Mouse (Mus musculus) lung, embryonic 16.5 days (tissue): ENCODE data around the gene Naip2. TPM values are rescaled to one million over a fixed set of nuclear protein-coding genes. Genes with fewer than 3 reads are reported as not detected.
"Not testable (repeated sequence)": the region's sequence is repeated elsewhere in the genome, so short reads cannot be mapped to it uniquely, and the experiment has no call there.

Experiments used
- ATAC-seq: fragments of 200-750 bp; cut with Nextera tagmentation; 2 replicates; pipeline ENCODE4 v1.8.0; 2017; ENCODE audit warnings: low read depth, mild to moderate bottlenecking, moderate library complexity
- H3K27ac ChIP-seq: fragments of 300-500 bp; sonication (generic); 2 replicates; pipeline ENCODE4 v1.5.1; 2014; ENCODE audit warnings: mild to moderate bottlenecking, control low read depth, low read length
- H3K27me3 ChIP-seq: fragments of 300-500 bp; sonication (generic); 2 replicates; pipeline ENCODE4 v1.6.1; 2014; ENCODE audit warnings: low read depth, low read length, mixed read lengths; ENCODE audit not compliant: control insufficient read depth, insufficient read depth
- H3K36me3 ChIP-seq: fragments of 300-500 bp; sonication (generic); 2 replicates; pipeline ENCODE4 v1.6.1; 2014; ENCODE audit warnings: low read length; ENCODE audit not compliant: control insufficient read depth, insufficient read depth
- H3K4me1 ChIP-seq: fragments of 300-500 bp; sonication (generic); replicated peaks from 2 replicates; pipeline ENCODE4 v1.6.1; 2014; ENCODE audit warnings: low read length, mixed read lengths; ENCODE audit not compliant: control insufficient read depth, insufficient read depth
- H3K4me2 ChIP-seq: fragments of 300-500 bp; sonication (generic); 2 replicates; pipeline ENCODE4 v1.6.1; 2014; ENCODE audit warnings: low read depth, low read length, control low read depth
- H3K4me3 ChIP-seq: fragments of 300-500 bp; sonication (generic); 2 replicates; pipeline ENCODE4 v1.5.1; 2014; ENCODE audit warnings: mild to moderate bottlenecking, low read length, control low read depth
- H3K9ac ChIP-seq: fragments of 300-500 bp; sonication (generic); 2 replicates; pipeline ENCODE4 v1.6.1; 2014; ENCODE audit warnings: low read length, control low read depth
- H3K9me3 ChIP-seq: fragments of 300-500 bp; sonication (generic); 2 replicates; pipeline ENCODE4 v1.6.1; 2016; ENCODE audit warnings: low read length; ENCODE audit not compliant: control insufficient read depth
- WGBS: fragments of 180-500 bp; shearing (Covaris S2); extraction: QIAGEN DNeasy Blood & Tissue Kit; methylation state at CpG from one replicate; pipeline ENCODE4 v1.1.7; 2014; 5-methylcytosine and 5-hydroxymethylcytosine counted together
- polyA plus RNA-seq: library from polyadenylated mRNA; unstranded; fragments of >200 nt; fragmentation: Nextera tagmentation; extraction: Ambion mirVana; gene quantifications from 2 replicates; pipeline ENCODE4 v1.2.1, GENCODE M21; 2015

Naip2 gene
- polyA plus RNA-seq: 0.52 and 0.54 TPM in 2 replicates

DNA sequence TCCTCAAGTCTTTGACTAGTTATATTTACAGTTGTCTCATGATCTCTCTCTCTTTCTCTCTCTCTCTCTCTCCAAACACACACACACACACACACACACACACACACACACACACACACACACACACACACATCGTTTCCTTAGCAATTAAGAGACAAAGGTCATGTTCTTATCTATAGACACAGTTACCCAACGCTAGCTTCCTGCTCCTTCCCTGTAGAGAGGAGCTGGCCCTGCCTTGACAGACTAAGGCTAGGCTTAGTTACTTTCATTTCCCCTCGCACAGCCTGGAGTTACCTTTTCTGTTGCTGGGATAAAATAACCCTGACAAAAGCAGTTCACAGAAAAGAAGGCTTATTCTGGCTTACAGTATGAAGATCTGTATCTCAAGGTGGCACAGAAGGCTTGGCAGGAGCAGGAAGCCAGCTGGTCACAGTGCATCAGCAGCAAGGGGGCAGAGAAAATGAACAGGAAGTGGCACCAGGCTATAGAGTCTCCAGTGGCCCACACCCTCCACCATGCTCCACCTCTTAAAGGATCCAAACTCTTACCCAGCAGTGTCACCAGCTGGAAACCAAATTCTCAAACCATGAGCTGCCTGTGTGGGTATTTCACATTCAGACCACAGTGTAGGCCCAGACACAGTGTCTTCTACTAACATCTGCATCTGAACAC is at the start of gene Naip2:
Gene Naip2 (minus strand): TSS at position 434 of the 675 bp plus-strand sequence.
- not testable (repeated sequence) for H3K4me3 ChIP-seq, ATAC-seq, H3K4me2 ChIP-seq, H3K27me3 ChIP-seq, H3K4me1 ChIP-seq, H3K36me3 ChIP-seq, H3K27ac ChIP-seq, H3K9me3 ChIP-seq, H3K9ac ChIP-seq
- WGBS: 35% methylated on average over 3 of the region's 3 CpGs

DNA sequence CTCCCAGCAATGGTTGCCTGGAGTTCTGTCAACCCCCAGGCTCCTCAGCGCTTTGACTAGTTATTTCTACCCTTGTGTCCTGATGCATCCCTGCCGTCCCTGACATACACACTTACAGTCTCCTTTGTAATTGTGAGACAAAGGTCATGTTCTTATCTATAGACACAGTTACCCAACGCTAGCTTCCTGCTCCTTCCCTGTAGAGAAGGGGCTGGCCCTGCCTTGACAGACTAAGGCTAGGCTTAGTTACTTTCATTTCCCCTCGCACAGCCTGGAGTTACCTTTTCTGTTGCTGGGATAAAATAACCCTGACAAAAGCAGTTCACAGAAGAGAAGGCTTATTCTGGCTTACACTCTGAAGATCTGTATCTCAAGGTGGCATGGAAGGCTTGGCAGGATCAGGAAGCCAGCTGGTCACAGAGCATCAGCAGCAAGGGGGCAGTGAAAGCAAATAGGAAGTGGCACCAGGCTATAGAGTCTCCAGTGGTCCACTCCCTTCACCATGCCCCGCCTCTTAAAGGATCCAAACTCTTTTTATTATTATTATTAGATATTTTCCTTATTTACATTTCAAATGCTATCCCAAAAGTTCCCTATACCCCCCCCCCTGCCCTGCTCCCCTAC is 45.1 kb upstream of the Naip2 start:
- not testable (repeated sequence) for H3K9ac ChIP-seq, ATAC-seq
- WGBS: 65% methylated on average over 5 of the region's 5 CpGs

DNA sequence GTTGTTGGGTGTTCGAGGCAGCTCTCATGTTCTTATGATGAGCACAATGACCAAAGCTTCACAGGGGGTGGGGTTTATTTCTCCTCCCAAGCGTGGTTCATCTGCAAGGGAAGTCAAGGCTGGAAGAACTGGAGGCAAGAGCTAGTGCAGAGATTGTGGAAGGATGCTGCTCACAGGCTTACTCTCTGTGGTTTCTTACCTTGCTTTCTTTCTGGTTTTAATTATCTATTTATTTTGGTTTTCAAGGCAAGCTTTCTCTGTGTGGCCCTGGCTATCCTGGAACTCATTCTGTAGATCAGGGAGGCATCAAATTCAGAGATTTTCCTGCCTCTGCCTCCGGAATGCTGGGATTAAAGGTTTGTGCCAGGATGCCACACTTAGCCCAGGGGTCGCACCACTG is 44.3 kb upstream of the Naip2 start, which contains the start of gene Naip5:
Gene Naip5 (minus strand): TSS at position 101 of the 400 bp plus-strand sequence.
- H3K36me3 ChIP-seq, H3K4me2 ChIP-seq, H3K27me3 ChIP-seq, H3K9me3 ChIP-seq, H3K9ac ChIP-seq, ATAC-seq, H3K4me1 ChIP-seq, H3K4me3 ChIP-seq, H3K27ac ChIP-seq: not testable (repeated sequence)
- WGBS: 77% methylated on average over 4 of the region's 4 CpGs

More for the DNA sequence above, 45.1 kb upstream of the Naip2 start:
- not testable (repeated sequence) for H3K27me3 ChIP-seq, H3K27ac ChIP-seq, H3K4me3 ChIP-seq, H3K36me3 ChIP-seq, H3K4me1 ChIP-seq, H3K9me3 ChIP-seq, H3K4me2 ChIP-seq

DNA sequence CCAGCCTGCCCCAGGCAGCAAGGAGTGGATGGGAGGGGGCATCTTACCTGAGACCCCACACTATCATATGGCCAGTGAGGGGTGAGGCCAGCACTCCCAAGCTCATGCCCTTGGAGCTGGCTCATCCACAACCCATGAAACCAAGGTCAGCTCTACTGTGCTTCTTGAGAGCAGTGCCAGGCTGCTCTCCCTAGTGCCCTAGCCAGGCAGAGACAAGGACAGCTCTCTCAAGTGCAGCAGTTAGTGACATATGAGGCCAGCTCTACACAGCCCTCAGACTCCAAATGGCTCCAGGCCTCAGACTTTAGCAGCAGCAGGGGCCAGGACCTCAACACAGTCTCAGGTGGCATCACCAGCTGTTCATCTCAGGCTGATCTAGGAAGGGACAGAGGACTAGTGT is 41.8 kb upstream of the Naip2 start:
- Histone ChIP-seq H3K4me1 (no peaks in the 10 kb centered on the region), H3K4me3 (no peak overlapping the region), H3K27me3 (no peaks in the 10 kb centered on the region), H3K9me3 (no peaks in the 10 kb centered on the region), H3K4me2 (no peak overlapping the region), H3K36me3 (no peaks in the 10 kb centered on the region), H3K9ac (no peak overlapping the region), H3K27ac (no peak overlapping the region)
- no peak for ATAC-seq

DNA sequence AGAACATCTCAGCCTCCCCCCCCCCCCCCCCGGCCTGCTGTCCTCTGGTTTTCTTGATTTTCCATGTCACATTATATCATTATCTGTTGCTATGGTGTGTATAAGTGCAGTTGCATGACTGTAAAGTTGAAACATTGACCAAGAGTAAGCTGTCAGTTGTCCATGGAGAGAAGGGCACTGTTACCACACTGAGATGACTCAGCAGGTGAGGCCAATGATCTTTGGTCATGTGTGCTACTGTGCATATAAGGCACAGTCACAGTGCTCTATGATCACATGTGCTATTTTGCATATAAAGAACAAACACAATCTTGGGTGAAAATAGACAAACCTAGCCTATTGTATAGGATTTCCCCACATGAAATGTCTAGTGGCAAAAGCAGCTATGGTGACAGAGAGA is 11.8 kb upstream of the Naip2 start:
- not testable (repeated sequence) for H3K4me2 ChIP-seq, H3K9ac ChIP-seq, H3K9me3 ChIP-seq, ATAC-seq, H3K27ac ChIP-seq, H3K36me3 ChIP-seq, H3K4me1 ChIP-seq, H3K27me3 ChIP-seq, H3K4me3 ChIP-seq
- 75% methylated on average over 1 of the region's 1 CpGs for WGBS

DNA sequence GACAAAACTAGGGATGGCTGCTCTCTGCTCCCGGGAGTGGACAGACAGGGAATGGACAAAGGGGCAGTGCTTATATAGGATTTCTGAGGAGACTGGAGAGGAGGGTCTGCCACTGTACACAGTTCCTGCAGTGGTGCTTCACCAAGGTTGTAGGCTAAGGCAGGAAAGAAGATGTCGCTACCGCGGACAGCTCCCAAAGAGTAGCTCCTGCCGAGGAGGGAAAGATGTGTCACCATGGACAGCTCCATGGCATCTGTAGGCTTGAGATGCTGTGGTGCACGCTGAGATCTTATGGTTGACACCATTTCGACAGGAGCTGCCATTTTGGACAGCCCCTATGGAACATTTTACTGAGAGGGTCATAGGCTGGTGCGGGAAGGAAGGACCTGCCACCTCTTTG is 8.6 kb upstream of the Naip2 start:
- ATAC-seq: no peak
- Histone ChIP-seq H3K9me3 (no peaks in the 10 kb centered on the region), H3K4me3 (no peak overlapping the region), H3K4me2 (no peak overlapping the region), H3K36me3 (no peaks in the 10 kb centered on the region), H3K4me1 (no peaks in the 10 kb centered on the region), H3K27ac (no peak overlapping the region), H3K27me3 (no peaks in the 10 kb centered on the region), H3K9ac (no peak overlapping the region)
- 24% methylated on average over 8 of the region's 8 CpGs for whole genome bisulfite sequencing

DNA sequence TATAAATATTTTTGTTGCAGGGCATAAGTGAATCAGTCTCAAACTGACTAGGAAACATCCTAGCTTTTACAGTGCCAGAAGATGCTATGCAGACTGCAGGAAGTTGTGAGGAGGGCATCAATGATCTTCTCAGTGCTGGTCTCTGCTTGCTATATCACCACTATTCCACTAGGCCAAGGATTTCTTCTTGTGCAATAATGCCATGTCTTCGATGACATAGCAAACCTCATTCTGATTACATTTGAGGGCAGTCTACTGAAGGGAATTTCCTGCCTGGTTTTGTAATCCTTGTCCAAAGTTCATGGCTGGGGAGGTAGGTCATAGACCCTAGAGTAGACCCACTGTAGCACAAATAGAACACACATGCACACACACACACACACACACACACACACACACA is 1.4 kb upstream of the Naip2 start:
- WGBS: 79% methylated on average over 1 of the region's 1 CpGs
- H3K9ac ChIP-seq: no peak overlapping the region

DNA sequence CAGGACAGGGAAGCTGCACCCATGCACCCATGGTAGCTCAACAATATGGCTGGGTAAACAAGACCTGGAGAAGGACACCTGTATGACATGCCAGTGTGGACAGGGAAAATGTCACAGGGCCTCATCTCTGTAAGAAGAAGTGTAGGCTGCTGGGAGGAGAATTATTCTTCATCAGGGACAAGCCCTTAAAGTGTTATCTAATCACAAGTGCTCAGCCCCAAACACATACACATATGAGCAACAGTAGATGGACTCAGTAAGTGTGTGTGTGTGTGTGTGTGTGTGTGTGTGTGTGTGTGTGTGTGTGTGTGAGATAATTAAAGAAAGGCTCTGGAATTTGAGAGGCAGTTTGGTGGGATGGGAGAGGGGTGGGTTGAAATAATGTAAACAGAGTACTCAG is 1.1 kb downstream of the Naip2 start:
- no peaks in the 10 kb centered on the region for H3K9me3 ChIP-seq
- no peak overlapping the region for H3K4me2 ChIP-seq
- no peak overlapping the region for H3K4me3 ChIP-seq
- H3K4me1 ChIP-seq: no peaks in the 10 kb centered on the region
- ATAC-seq: no peak
- no peaks in the 10 kb centered on the region for H3K36me3 ChIP-seq
- H3K27ac ChIP-seq: no peak overlapping the region
- H3K27me3 ChIP-seq: no peaks in the 10 kb centered on the region
- no peak overlapping the region for H3K9ac ChIP-seq

More for the DNA sequence above, 1.4 kb upstream of the Naip2 start:
- Histone ChIP-seq H3K4me1 (no peaks in the 10 kb centered on the region), H3K9me3 (no peaks in the 10 kb centered on the region), H3K36me3 (no peaks in the 10 kb centered on the region), H3K4me3 (no peak overlapping the region), H3K27me3 (no peaks in the 10 kb centered on the region), H3K4me2 (no peak overlapping the region), H3K27ac (no peak overlapping the region)
- ATAC-seq: no peak

DNA sequence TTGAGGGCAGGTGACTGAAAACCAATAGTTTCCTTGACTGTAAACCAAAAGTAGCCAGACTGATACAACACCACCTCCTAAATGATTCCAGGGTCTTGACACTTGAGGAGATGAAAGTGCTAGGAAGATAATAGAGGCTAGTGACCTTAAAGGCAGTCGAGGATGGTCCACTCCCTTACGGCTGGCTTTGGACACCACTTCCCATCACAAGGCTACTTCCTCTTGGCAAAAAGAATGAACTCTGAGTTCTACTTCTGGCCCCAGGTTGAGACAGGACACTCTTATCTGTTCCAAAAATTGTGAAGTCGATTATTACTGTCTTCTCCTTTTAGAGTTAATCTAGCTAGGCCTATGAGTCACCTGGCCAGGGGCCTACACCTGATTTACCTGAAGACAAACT is 6.5 kb downstream of the Naip2 start:
- Histone ChIP-seq H3K36me3 (no peaks in the 10 kb centered on the region), H3K27ac (no peak overlapping the region), H3K4me2 (no peak overlapping the region), H3K9me3 (no peaks in the 10 kb centered on the region), H3K27me3 (no peaks in the 10 kb centered on the region), H3K9ac (no peak overlapping the region), H3K4me3 (no peak overlapping the region), H3K4me1 (no peaks in the 10 kb centered on the region)
- no peak for ATAC-seq
- 79% methylated on average over 3 of the region's 3 CpGs for WGBS
